Mouse (Mus musculus) heart, postnatal 36 days (tissue): ENCODE results near the gene Catsperz. TPM values are rescaled to one million over a fixed set of nuclear protein-coding genes. Genes with fewer than 3 reads are reported as not detected.

Source experiments
- DNase-seq, 2 experiments: peaks; one replicate each; pipeline ENCODE4 v3.0.0; 2021 to 2022
- intact Hi-C: fragments of 180-260 bp; cut with DNase I; formaldehyde crosslinking; loops from one replicate; pipeline ENCODE4 v1.15.1; 2025
- microRNA-seq, 2 experiments: library from miRNA; unstranded; fragments of <30 nt; microRNA quantifications; one replicate each; pipeline ENCODE4 v1.2.0; 2021; ENCODE audit warnings: borderline number of aligned reads in 2 of 2
- total RNA-seq, 2 experiments: library from RNA; stranded (reverse); gene quantifications; 2 replicates each; pipeline ENCODE4 v1.2.3; 2021

The Catsperz gene
- total RNA-seq, 2 experiments from 2014 or later: not detected

- DNase-seq: no peak
- intact Hi-C loops: no loop called here
Measured at GRCm38 (mm10) chr19:6872701-6873100, 52.5 kb downstream of the Catsperz start.

Small RNAs within 50 kb of the gene (microRNA-seq; reads per million reads assigned to microRNA genes)
- gene Mir6990: 5.4 to 7.9 reads per million in 2 experiments

Other genes starting within 250 kb of the Catsperz start
- 10 to 100 TPM; 17.4 to 19.4 TPM for gene Rps6ka4, start 84.7 kb downstream of the Catsperz start, total RNA-seq
- under 1 TPM; 0.69 to 0.92 TPM for gene Ccdc88b, start 67.2 kb downstream of the Catsperz start, total RNA-seq
- 10 to 100 TPM; 27.8 to 30.3 TPM for gene Trmt112, start 15.7 kb downstream of the Catsperz start, total RNA-seq
- gene Prdx5, start 15.3 kb downstream of the Catsperz start, total RNA-seq: 100 to 1,000 TPM; 693 to 776 TPM
- gene Esrra, start 3.6 kb downstream of the Catsperz start, total RNA-seq: 100 to 1,000 TPM; 146 to 154 TPM
- not detected for gene Kcnk4, start 9.1 kb upstream of the Catsperz start, total RNA-seq
- 10 to 100 TPM; 22.0 to 24.7 TPM for gene Bad, start 16.5 kb upstream of the Catsperz start, total RNA-seq
- gene Gpr137, start 17.1 kb upstream of the Catsperz start, total RNA-seq: 10 to 100 TPM; 37.3 to 39.1 TPM
- 10 to 100 TPM; 77.3 to 95.8 TPM for gene Ppp1r14b, start 49.6 kb upstream of the Catsperz start, total RNA-seq
- gene Plcb3, start 51.1 kb upstream of the Catsperz start, total RNA-seq: 10 to 100 TPM; 17.0 to 18.5 TPM
- 10 to 100 TPM; 18.8 to 20.5 TPM for gene Fkbp2, start 55.1 kb upstream of the Catsperz start, total RNA-seq
- 100 to 1,000 TPM; 438 to 444 TPM for gene Vegfb, start 62.3 kb upstream of the Catsperz start, total RNA-seq
- 10 to 100 TPM; 51.0 to 57.1 TPM for gene Dnajc4, start 67.2 kb upstream of the Catsperz start, total RNA-seq
- 10 to 100 TPM; 27.0 to 28.9 TPM for gene Nudt22, start 70.7 kb upstream of the Catsperz start, total RNA-seq
- 10 to 100 TPM; 23.0 to 25.5 TPM for gene Trpt1, start 70.8 kb upstream of the Catsperz start, total RNA-seq
- gene Fermt3, start 94.1 kb upstream of the Catsperz start, total RNA-seq: 1 to 10 TPM; 4.2 to 5.9 TPM
- 100 to 1,000 TPM in 1 of 2 experiments, 10 to 100 TPM in 1; 98.7 to 126 TPM for gene Stip1, start 114.6 kb upstream of the Catsperz start, total RNA-seq
- 100 to 1,000 TPM; 272 to 280 TPM for gene Macrod1, start 131.4 kb upstream of the Catsperz start, total RNA-seq
- under 1 TPM; 0.84 to 1.00 TPM for gene Flrt1, start 180.3 kb upstream of the Catsperz start, total RNA-seq